Mouse (Mus musculus): ENCODE measurements around the gene Myct1.

GRCm38 (mm10) chr10:5600123-5600522, 6.5 kb downstream of the Myct1 start:
- no peak for TF ChIP-seq CTCF (IDR thresholded peaks at IDR 0.05; ENCODE audit: insufficient read depth, low read depth, low read length)
- TF ChIP-seq POLR2A (IDR thresholded peaks at IDR 0.05; ENCODE audit: insufficient read depth, low read depth, low read length) = no peak

Data from olfactory bulb, adult 2 months (tissue).